Mouse (Mus musculus) kidney, adult 9 months (tissue): Measurements from ENCODE around the gene Midn.

Source experiments
- DNase-seq: peaks from one replicate; pipeline ENCODE4 v3.0.0; 2022

The Midn gene

DNA sequence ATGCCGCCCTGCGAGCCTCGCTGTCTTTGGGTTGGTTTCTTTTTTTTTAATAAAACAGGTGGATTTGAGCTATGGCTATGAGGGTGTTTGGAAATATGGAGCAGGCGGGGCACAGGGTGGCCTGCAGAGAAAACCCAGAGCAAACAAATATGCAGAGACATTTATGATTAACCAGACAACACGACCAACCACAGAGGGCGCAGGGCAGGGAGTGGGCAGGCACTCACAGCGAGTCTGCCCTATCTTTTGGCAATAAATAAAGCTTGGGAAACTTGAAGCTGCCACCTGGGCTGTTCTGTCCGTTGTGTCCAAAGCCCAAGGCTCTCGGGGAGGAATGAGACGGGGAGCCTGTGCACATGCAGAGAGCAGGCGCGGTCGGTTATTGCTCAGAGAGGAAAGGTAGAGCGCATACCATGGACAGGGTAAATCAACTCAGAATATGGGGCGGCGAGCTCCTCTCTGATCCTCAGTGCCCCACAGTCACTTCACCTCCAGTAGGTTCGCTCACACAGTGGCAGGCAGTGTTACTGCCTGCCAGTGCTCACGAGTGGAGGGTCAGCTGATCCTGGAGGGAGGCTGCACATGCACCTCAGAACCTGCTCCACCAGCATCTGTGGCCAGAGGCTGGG lies 17.6 kb upstream of the Midn start:
- peak; percentile 86 for DNase-seq

- no peak for DNase-seq
Observed at GRCm38 (mm10) chr10:80131316-80131951, 16.6 kb upstream of the Midn start.

DNA sequence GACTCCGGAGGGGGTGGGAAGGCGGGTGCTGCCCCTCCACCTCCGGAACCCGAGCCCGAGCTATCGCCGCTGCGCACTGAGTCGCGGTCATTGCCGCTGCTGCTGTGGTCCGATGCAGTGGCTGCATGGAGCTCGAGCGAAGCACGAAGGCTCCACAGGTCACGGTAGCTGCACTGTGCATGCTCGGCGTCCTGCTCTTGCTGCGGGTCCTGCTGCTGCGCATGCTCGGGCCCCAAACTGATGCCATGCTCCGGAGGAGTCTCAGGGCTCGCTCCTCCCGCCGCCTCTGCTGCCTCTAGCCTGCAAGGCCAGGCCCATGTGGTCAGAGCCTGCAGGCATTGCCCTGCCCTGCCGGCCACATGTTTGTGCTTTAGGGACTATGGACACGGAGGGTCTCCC lies 16.1 kb upstream of the Midn start:
- DNase-seq = no peak

GRCm38 (mm10) chr10:80133226-80133849 lies 14.7 kb upstream of the Midn start:
- DNase-seq = peak; percentile 45

GRCm38 (mm10) chr10:80134421-80134820 lies 13.7 kb upstream of the Midn start:
- no peak for DNase-seq

GRCm38 (mm10) chr10:80135161-80135560 lies 12.9 kb upstream of the Midn start:
- DNase-seq = no peak

GRCm38 (mm10) chr10:80135641-80136040 lies 12.4 kb upstream of the Midn start:
- DNase-seq = no peak

GRCm38 (mm10) chr10:80136179-80136951 lies 11.7 kb upstream of the Midn start:
- DNase-seq = no peak

GRCm38 (mm10) chr10:80136952-80137625 lies 11.0 kb upstream of the Midn start:
- DNase-seq = no peak

- DNase-seq = no peak
Observed at GRCm38 (mm10) chr10:80137626-80138552, 10.2 kb upstream of the Midn start.

DNA sequence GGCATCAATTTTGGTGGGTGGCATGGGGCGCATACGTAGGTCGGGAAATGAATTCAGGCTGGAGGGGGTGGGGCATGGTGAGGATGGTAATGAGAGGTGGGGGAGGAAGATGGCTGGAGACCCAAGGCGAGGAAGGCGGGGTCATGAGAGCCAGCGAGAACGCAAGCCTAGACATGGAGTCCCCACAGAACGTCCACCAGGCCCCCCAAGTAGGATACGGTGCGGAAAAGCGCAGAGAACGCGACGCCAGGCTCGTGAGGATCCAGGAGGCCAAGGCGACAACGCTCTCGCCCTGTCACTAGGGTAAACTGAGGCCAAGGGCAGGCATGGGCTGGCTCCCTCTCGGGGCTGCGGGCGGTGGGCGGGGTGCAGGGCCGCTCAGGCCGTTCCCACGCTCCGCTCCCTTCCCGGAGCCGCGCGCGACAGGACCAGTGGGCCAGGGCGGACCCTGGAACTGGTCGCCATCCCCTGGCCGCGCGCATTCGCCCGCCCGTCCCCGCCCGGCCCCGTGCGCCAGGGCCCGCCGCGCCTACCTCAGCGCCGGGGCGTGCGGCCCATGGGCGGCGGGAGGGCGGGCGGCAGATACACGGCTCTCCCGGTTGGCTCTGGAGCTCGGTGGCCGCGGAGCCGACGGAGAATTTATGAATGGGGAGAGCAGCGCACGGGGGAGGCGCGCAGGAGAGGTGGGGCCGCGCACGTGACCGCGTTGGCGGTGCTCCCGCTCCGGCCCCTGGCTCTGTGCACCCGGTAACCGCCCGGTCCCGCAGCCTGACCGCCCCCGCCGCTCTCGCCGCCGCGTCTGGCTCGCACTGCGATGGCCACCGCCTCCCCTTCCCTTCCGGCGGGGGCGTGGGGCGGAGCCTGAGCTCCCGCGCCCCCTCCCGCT lies 9.3 kb upstream of the Midn start, which contains the start of gene Atp5d:
TSS of gene Atp5d (plus strand) at position 80 of the 886 bp plus-strand sequence.
- peak; percentile 61 for DNase-seq

DNA sequence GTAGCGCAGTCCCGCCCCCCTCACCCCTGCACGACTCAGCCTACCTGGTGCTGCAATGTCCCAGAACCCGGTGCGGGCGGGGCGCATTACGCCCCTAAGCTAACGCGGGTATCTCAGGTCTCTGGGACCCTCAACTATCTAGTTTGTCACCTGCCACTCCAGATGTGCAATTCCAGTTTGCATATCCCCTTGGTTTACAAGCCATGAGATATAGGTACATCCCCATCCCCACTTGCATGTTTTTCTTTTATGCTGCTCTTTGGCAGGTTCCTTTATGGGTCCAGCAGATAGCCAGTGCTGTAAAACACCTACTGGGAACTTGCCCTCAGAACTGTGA lies 8.7 kb upstream of the Midn start:
- DNase-seq = no peak

GRCm38 (mm10) chr10:80139975-80140665 lies 8.0 kb upstream of the Midn start:
- DNase-seq = peak; percentile 35

GRCm38 (mm10) chr10:80140666-80141035 lies 7.4 kb upstream of the Midn start, which contains the start of gene Cbarp:
Gene Cbarp (minus strand): TSS chr10:80140835.
- DNase-seq = no peak

DNA sequence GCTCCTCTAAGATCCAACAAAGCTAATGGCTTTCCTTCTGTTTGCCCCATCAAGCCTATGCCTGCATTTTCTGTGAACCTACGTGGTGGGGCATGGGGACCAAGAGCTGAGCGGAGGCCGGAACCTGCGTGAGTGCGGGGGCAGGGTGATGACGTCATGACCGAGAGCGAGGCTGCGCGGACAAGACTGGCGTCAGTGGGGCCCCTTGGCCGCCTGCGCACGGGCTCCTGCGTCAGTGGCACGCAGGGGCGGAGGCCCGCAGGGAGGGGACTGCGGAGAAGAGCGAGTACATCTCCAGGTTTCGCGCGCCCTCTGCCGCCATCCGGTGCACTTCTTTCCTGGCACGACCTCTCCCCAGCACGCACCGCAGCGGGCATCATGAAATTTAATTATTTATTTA lies 6.8 kb upstream of the Midn start:
- peak; percentile 97 for DNase-seq

DNA sequence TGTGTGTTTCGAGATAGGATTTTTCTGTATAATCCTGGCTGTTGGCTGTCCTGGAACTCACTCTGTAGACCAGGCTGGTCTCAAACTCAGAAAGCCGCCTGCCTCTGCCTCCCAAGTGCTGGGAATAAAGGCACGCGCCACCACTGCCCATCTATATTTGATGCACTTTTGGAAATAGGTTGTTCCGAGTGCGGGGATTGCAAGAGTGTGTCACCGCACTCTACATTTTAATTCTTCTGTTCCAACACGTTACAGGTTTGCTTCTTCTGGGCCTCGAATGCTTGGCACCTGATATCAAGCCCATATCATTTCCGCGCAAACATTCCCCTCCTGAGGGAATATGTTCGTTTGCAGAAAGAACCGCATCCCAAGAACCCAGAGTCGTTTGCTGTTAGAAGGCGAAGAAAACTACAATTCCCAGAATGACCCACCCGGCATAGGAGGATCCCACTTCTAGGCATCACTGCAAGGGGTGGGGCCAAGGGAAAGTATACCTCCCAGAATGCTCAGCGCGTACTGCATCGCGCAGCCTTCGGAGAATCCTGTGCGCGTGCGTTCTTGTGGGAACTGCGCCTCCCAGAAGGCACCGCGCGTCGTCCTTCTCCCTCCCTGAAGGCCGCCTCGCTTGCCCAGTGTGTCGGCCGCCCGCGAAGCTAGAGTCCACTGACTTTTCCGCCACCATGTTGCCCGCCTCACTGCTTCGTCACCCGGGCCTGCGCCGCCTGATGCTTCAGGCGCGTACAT lies 6.1 kb upstream of the Midn start:
- DNase-seq = peak; percentile 98

DNA sequence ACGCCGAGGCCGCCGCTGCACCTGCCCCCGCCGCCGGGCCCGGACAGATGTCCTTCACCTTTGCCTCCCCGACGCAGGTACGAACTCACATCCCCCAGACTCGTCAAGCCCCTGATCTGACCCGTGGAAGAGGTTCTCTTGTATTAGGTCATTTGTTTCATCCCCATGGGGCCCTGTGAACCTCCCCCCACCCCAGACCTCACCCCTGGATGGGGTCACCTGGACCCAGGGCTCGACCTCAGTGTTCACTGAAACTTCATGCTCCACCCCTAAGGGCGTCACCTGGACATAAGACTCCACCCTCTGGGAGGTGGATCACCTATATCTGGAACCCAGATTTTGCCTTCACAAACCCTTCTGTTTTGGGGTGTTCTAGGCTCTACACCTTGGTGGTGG lies 5.5 kb upstream of the Midn start:
- DNase-seq = peak; percentile 85

- no peak for DNase-seq
Observed at GRCm38 (mm10) chr10:80143664-80144063, 4.4 kb upstream of the Midn start.

DNA sequence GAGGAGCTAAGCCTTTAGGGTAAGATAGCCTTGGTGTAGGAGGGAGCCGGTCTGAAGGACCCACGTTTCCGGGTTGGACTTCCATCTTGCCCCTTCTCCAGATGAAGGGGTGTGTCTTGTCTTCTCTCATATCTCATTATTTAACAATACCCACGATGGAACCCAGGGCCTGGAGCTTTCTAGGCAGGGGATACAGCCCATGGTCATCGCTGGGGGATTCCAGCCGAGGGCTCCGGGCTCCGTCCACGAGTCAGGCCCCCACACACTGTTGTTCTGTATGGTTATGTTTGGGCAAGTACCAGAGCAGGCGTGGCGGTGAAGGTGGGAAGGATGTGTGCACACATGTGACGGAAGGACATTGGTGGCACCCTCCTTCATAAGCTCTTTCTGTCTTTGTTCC lies 3.9 kb upstream of the Midn start:
- peak; percentile 37 for DNase-seq
